Mouse (Mus musculus) intestine, postnatal 0 days (tissue): ENCODE data around the gene Rnd1. TPM values are rescaled to one million over a fixed set of nuclear protein-coding genes. Genes with fewer than 3 reads are reported as not detected.

Source experiments
- ATAC-seq: fragments of 200-750 bp; cut with Nextera tagmentation; 2 replicates; pipeline ENCODE4 v1.8.0; 2017; ENCODE audit warnings: mild to moderate bottlenecking, moderate TSS enrichment, moderate library complexity
- H3K27ac ChIP-seq: fragments of 300-500 bp; sonication (generic); 2 replicates; pipeline ENCODE4 v1.5.1; 2014; ENCODE audit warnings: mild to moderate bottlenecking, low read depth, low read length, moderate library complexity
- H3K27me3 ChIP-seq: fragments of 300-500 bp; sonication (generic); replicated peaks from 2 replicates; pipeline ENCODE4 v1.6.1; 2014; ENCODE audit warnings: low read length, mixed read lengths; ENCODE audit not compliant: control insufficient read depth, insufficient read depth
- H3K36me3 ChIP-seq: fragments of 300-500 bp; sonication (generic); 2 replicates; pipeline ENCODE4 v1.6.1; 2014; ENCODE audit warnings: mild to moderate bottlenecking, moderate library complexity; ENCODE audit not compliant: control insufficient read depth, insufficient read depth
- H3K4me1 ChIP-seq: fragments of 300-500 bp; sonication (generic); replicated peaks from 2 replicates; pipeline ENCODE4 v1.6.1; 2014; ENCODE audit warnings: antibody characterized with exemption, low read length, mixed read lengths; ENCODE audit not compliant: control insufficient read depth, insufficient read depth
- H3K4me2 ChIP-seq: fragments of 300-500 bp; sonication (generic); replicated peaks from 2 replicates; pipeline ENCODE4 v1.6.1; 2014; ENCODE audit warnings: low read depth, mild to moderate bottlenecking, moderate library complexity
- H3K4me3 ChIP-seq: fragments of 300-500 bp; sonication (generic); 2 replicates; pipeline ENCODE4 v1.5.1; 2014; ENCODE audit warnings: low read depth, low read length
- H3K9ac ChIP-seq: fragments of 300-500 bp; sonication (generic); 2 replicates; pipeline ENCODE4 v1.6.1; 2014; ENCODE audit warnings: mild to moderate bottlenecking, low read depth, low read length
- H3K9me3 ChIP-seq: fragments of 300-500 bp; sonication (generic); 2 replicates; pipeline ENCODE4 v1.6.1; 2016; ENCODE audit warnings: mixed run types; ENCODE audit not compliant: control insufficient read depth
- CTCF ChIP-seq: sonication (generic); IDR thresholded peaks from 2 replicates; pipeline ENCODE4 v1.5.1; 2016; ENCODE audit warnings: low read depth, mild to moderate bottlenecking, control low read depth, antibody characterized with exemption, moderate library complexity
- WGBS: fragments of 180-500 bp; shearing (Covaris S2); extraction: QIAGEN DNeasy Blood & Tissue Kit; methylation state at CpG from one replicate; pipeline ENCODE4 v1.1.7; 2014; 5-methylcytosine and 5-hydroxymethylcytosine counted together
- polyA plus RNA-seq: library from polyadenylated mRNA; unstranded; fragments of >200 nt; fragmentation: Nextera tagmentation; extraction: Ambion mirVana; gene quantifications from 2 replicates; pipeline ENCODE4 v1.2.1, GENCODE M21; 2015

The Rnd1 gene
- polyA plus RNA-seq, 1 experiment from 2014 or later, result 1.1 TPM

DNA sequence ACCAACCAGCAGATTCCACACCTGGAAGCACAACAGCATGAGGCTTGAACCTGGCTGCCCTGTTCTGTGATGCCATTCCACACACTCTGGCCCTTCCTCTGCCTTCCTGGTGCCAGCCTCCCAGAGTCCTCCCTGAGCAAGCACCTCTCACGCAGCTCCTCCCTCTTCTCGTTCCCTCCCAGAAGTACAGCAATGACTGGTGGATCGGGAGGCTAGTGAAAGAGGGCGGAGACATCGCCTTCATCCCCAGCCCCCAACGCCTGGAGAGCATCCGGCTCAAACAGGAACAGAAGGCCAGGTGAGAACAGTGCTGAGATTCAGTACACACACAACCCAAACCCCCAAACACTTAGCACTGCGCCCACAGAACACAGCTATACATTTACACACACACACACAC, 37.1 kb downstream of the Rnd1 start:
- peak; percentile 62; the same call in 1 of the 2 replicates for ATAC-seq
- WGBS, result 36% methylated on average over 8 of the region's 8 CpGs

DNA sequence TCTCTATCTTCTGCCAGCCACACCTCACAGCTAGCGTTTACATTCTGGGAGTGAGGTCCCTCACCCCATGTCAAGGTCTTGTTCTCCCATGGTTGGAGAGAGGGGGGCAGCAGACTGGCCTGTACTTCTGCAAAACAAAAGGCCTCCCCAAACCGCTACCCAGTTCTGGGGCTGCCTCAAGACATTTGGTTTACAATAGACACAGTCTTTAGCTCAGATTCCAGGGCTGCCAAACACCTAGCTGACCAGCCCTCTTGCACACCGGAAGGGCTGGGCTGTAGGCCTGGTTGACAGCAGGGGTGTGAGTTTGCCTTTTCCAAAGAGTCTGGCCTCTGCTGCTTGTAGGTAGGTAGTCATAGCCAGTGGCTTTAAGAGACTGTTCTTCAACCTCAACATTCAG, 40.1 kb downstream of the Rnd1 start:
- H3K9ac ChIP-seq, result no peak overlapping the region
- 62% methylated on average over 3 of the region's 3 CpGs for WGBS
- no peak overlapping the region for H3K27ac ChIP-seq
- no peak overlapping the region for H3K4me3 ChIP-seq
- no peak overlapping the region for H3K4me2 ChIP-seq
- no peaks in the 10 kb centered on the region for H3K9me3 ChIP-seq
- peaks cover 19% of the 10 kb centered on the region; the same call in 1 of the 2 replicates for H3K27me3 ChIP-seq
- peaks cover 6% of the 10 kb centered on the region; the same call in 1 of the 2 replicates for H3K36me3 ChIP-seq
- 0 out of 2 replicates have a peak, but pooled peaks cover 4% of the 10 kb centered on the region for H3K4me1 ChIP-seq
- ATAC-seq, result no peak
- no peak for TF ChIP-seq CTCF

More for the DNA sequence above, 37.1 kb downstream of the Rnd1 start:
- no peak for TF ChIP-seq CTCF
- no peak overlapping the region for H3K9ac ChIP-seq
- no peaks in the 10 kb centered on the region for H3K4me1 ChIP-seq
- H3K4me2 ChIP-seq, result no peak overlapping the region
- peaks cover 28% of the 10 kb centered on the region for H3K36me3 ChIP-seq
- H3K9me3 ChIP-seq, result no peaks in the 10 kb centered on the region
- no peak overlapping the region for H3K4me3 ChIP-seq
- H3K27ac ChIP-seq, result no peak overlapping the region
- 0 out of 2 replicates have a peak, but pooled peaks cover 2% of the 10 kb centered on the region for H3K27me3 ChIP-seq

DNA sequence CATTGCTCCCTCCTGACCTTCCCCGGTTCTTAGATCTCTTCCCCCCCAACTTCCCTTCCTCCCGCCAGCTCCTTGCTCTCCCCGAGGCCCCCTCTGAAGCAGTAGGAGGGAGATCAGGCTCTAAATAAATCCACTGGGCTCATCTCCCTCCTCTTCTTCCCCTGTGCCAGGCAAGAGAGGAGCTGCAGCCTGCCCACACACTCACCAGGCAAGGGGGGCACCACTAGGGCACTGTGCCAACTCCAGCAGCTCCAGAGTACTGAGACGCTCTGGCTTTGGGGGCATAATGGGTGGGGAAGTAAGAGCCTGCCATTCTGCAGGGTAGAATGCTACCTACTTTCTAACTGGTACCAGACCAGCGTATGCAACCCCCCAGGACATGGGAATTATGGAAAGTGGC, 40.7 kb downstream of the Rnd1 start:
- WGBS, result 63% methylated on average over 5 of the region's 5 CpGs
- no peak overlapping the region for H3K27ac ChIP-seq
- TF ChIP-seq CTCF, result no peak
- no peaks in the 10 kb centered on the region for H3K9me3 ChIP-seq
- H3K4me2 ChIP-seq, result no peak overlapping the region
- ATAC-seq, result no peak
- peaks cover 23% of the 10 kb centered on the region; the same call in 1 of the 2 replicates for H3K27me3 ChIP-seq
- peaks cover 5% of the 10 kb centered on the region; the same call in 1 of the 2 replicates for H3K36me3 ChIP-seq
- 0 out of 2 replicates have a peak, but pooled peaks cover 4% of the 10 kb centered on the region for H3K4me1 ChIP-seq
- H3K9ac ChIP-seq, result no peak overlapping the region
- H3K4me3 ChIP-seq, result no peak overlapping the region

DNA sequence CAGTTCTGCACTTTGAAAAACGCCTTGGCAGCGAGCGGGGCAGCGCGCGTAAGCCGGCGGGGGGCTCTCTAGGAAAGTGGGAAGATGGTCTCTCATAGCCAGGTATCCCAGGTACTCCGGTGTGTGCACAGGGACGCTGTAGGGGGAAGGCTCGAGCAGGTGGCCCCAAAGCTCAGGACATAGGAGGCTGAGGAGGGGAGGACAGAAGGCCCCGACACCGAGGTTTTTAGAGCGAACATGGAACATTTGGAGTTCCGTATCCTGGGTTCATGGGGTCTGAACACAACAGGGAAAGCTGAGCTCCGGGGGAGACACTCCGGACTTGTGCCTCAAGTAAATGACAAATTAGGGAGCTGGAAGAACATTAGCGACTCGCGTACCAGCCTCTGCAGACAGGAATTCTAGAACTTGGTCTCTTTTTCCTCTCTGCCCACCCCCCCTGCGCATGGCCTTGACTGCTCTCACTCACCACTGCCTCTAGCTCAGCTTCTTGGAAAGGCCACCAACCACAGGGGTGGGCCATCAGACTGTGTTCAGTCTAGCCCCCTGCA, 41.9 kb downstream of the Rnd1 start:
- peak overlapping the region; percentile 99 for H3K4me2 ChIP-seq
- H3K4me1 ChIP-seq, result 0 out of 2 replicates have a peak, but pooled peaks cover 4% of the 10 kb centered on the region
- H3K27ac ChIP-seq, result no peak overlapping the region; the same call in 1 of the 2 replicates
- H3K9ac ChIP-seq, result 0 out of 2 replicates have a peak overlapping the region, but pooled peaks have one; percentile 70
- 0 out of 2 replicates have a peak, but pooled peaks have one; percentile 13 for TF ChIP-seq CTCF
- H3K36me3 ChIP-seq, result 0 out of 2 replicates have a peak, but pooled peaks cover 4% of the 10 kb centered on the region
- H3K4me3 ChIP-seq, result peak overlapping the region; percentile 81
- ATAC-seq, result no peak
- WGBS, result 18% methylated on average over 21 of the region's 21 CpGs
- H3K27me3 ChIP-seq, result peaks cover 28% of the 10 kb centered on the region; the same call in 1 of the 2 replicates
- no peaks in the 10 kb centered on the region for H3K9me3 ChIP-seq

- ATAC-seq, result peak; percentile 34
- WGBS, result 1% methylated on average over 65 of the region's 65 CpGs
- H3K27me3 ChIP-seq, result peaks cover 28% of the 10 kb centered on the region; the same call in 1 of the 2 replicates
- peak overlapping the region; percentile 57 for H3K27ac ChIP-seq
- H3K4me3 ChIP-seq, result peak overlapping the region; percentile 81
- H3K9ac ChIP-seq, result peak overlapping the region; percentile 70
- H3K36me3 ChIP-seq, result no peaks in the 10 kb centered on the region
- no peak for TF ChIP-seq CTCF
- peak overlapping the region; percentile 99 for H3K4me2 ChIP-seq
- 0 out of 2 replicates have a peak, but pooled peaks cover 4% of the 10 kb centered on the region for H3K4me1 ChIP-seq
- H3K9me3 ChIP-seq, result no peaks in the 10 kb centered on the region
Observed at GRCm38 (mm10) chr15:98634541-98635081, 42.6 kb downstream of the Rnd1 start.

- peak overlapping the region; percentile 81 for H3K4me3 ChIP-seq
- H3K9ac ChIP-seq, result peak overlapping the region; percentile 70
- TF ChIP-seq CTCF, result no peak
- peak overlapping the region; percentile 99 for H3K4me2 ChIP-seq
- H3K36me3 ChIP-seq, result no peaks in the 10 kb centered on the region
- ATAC-seq, result no peak
- 0 out of 2 replicates have a peak overlapping the region, but pooled peaks have one; percentile 57 for H3K27ac ChIP-seq
- H3K4me1 ChIP-seq, result 0 out of 2 replicates have a peak, but pooled peaks cover 4% of the 10 kb centered on the region
- H3K27me3 ChIP-seq, result peaks cover 28% of the 10 kb centered on the region; the same call in 1 of the 2 replicates
- WGBS, result 5% methylated on average over 25 of the region's 25 CpGs
- H3K9me3 ChIP-seq, result no peaks in the 10 kb centered on the region
Observed at GRCm38 (mm10) chr15:98633822-98634470, 43.3 kb downstream of the Rnd1 start.
